Mouse (Mus musculus): ENCODE measurements around the gene Rad17. TPM values are rescaled to one million over a fixed set of nuclear protein-coding genes. Genes with fewer than 3 reads are reported as not detected.

Rad17 gene
- polyA plus RNA-seq (2016; fragmentation: Nextera tagmentation; extraction: Ambion mirVana) = 21.3 TPM in 2 replicates

DNA sequence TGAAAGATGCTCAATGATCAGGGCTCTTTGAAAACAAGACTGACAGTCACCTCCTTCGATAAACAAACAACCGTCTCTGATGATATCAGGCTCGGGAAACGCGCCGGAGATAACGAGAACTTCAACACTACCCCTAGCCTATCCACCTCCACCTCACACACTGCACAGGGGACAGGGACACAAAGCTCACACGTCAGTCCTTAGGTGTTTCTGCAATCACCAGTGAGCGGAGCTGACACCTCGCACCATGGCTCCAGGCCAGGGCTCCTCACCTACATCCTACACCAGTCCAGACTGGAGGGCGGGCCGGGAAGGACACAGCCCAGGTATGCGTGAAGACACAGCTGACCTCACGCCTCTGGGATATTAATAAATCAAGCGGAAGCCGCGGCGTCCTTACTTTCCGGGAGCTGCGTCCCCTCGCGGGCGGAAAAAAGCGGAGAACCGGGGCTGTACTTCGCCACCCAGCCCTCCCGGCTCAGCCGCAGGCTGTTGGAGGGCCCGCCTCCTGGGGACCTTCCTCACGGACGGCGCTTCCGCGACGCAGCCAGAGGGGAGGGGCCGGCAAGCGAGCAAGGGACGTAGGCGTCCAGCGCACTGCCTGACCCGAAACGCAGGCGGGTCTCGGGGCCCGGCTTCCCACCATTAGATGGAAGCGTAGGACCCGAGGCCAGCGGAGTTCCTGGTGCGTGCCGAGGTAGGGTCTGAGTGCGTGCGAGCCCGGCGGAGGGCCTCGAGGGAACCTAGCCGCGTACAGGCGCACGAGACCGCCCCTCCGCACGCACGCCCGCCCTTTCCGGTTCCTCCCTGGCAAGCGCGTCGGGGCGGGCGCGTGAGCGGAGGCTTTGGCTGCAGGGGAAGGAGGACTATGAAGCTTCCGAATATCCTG is at the start of gene Rad17, which contains the start of gene Ak6:
TSS of gene Rad17 (minus strand) at position 502 of the 889 bp plus-strand sequence.
TSS of gene Ak6 (plus strand) at position 430 of the 889 bp plus-strand sequence.
- H3K27ac ChIP-seq = peak within 1 kb of the TSS; percentile 100
- under 1% methylated on average over 73 of the region's 73 CpGs for WGBS
- H3K4me3 ChIP-seq = peak within 1 kb of the TSS; percentile 74
- peak; percentile 90 for DNase-seq (ENCODE audit: extremely low spot score, low spot score)
- peaks cover 44% of the 10 kb centered on the region for H3K36me3 ChIP-seq (replicated peaks)
- H3K4me1 ChIP-seq = peaks cover 9% of the 10 kb centered on the region
- H3K9me3 ChIP-seq = no peaks in the 10 kb centered on the region
- H3K27me3 ChIP-seq (ENCODE audit: poor library complexity, severe bottlenecking) = no peaks in the 10 kb centered on the region

DNA sequence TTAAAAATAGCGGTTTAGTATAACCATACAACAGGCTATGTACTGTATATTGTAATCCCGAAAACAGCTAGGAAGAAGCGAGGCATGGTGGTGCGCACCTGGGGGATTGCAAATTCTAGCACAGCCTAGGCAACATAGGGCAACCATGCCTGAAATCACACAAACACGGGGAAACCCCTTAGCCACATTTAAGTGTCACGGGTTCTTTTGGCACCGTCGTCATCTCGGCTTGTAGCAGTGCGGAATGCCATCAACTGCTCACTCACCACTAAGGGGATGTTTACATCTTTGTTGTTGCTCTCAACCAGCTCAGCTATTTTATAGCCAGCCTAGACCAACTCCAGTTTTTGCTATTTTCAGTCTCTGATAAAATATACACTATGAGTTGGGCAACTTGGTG is 48.0 kb upstream of the Rad17 start:
- Histone ChIP-seq H3K9me3 (no peaks in the 10 kb centered on the region), H3K36me3 (replicated peaks) (peaks cover 87% of the 10 kb centered on the region), H3K4me1 (no peaks in the 10 kb centered on the region), H3K4me3 (no peak overlapping the region), H3K27me3 (ENCODE audit: poor library complexity, severe bottlenecking) (no peaks in the 10 kb centered on the region), H3K27ac (no peak overlapping the region)
- 96% methylated on average over 10 of the region's 10 CpGs for WGBS
- DNase-seq (ENCODE audit: extremely low spot score, low spot score) = no peak

DNA sequence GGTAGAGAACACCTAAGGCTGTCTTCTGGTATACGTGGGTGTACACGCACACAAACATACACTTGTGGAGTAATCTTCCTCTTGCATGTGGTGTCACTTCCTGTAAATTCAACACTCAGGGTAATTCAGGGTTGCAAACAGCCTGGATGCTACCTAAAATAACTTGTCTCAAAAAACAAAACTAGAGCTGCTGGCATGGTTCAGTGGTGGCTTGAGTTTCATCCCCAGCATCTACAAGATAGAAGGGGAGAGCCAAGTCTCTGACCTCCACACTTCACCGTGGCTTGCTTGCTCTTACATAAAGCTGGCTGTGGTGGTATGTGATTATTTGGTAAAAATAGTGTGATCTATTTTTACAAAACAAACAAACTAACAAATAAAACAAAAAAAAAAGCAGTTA is 46.7 kb upstream of the Rad17 start:
- peaks cover 73% of the 10 kb centered on the region for H3K36me3 ChIP-seq (replicated peaks)
- no peaks in the 10 kb centered on the region for H3K27me3 ChIP-seq (ENCODE audit: poor library complexity, severe bottlenecking)
- 98% methylated on average over 3 of the region's 3 CpGs for WGBS
- H3K9me3 ChIP-seq = no peaks in the 10 kb centered on the region
- DNase-seq (ENCODE audit: extremely low spot score, low spot score) = no peak
- H3K27ac ChIP-seq = no peak overlapping the region
- H3K4me1 ChIP-seq = no peaks in the 10 kb centered on the region
- no peak overlapping the region for H3K4me3 ChIP-seq

DNA sequence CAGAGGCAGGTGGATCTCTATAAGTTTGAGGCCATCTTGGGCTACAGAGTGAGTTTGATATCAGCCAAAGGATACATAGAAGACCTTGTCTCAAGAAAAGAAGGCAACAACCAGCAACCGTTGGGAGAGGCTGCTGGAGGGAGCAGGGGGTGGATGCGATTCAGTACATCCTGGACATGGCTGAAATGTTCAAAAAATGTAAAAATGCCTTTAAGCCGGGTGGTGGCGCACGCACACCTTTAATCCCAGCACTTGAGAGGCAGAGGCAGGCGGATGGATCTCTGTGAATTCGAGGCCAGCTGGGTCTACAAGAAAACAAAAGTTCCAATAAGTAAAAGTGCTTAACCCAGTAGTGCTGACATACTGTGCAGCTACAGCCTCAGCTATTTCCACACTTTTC is 36.7 kb upstream of the Rad17 start:
- Histone ChIP-seq H3K9me3 (no peaks in the 10 kb centered on the region), H3K27ac (no peak overlapping the region), H3K4me1 (no peaks in the 10 kb centered on the region), H3K36me3 (replicated peaks) (no peaks in the 10 kb centered on the region), H3K4me3 (no peak overlapping the region), H3K27me3 (ENCODE audit: poor library complexity, severe bottlenecking) (no peaks in the 10 kb centered on the region)
- 67% methylated on average over 7 of the region's 7 CpGs for WGBS
- DNase-seq (ENCODE audit: extremely low spot score, low spot score) = no peak

DNA sequence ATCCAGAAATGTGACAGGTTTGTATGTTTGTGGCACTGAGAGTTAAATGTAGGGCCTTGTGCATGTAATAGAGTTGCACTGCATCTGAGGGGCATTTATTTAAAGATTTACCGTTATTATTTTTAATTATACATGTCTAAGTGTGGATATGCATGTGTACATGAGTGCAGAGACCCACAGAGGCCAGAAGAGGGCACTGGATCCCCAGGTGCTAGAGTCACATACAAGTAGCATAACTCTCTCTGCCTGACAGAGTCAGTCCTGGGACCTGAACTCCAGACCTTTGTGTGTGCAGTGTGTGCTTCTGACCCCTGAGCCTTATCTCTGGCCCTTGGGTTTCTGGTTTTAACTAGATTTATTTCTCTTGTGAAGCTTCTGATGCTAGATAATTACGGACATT is 33.5 kb upstream of the Rad17 start:
- Histone ChIP-seq H3K4me1 (no peaks in the 10 kb centered on the region), H3K27me3 (ENCODE audit: poor library complexity, severe bottlenecking) (no peaks in the 10 kb centered on the region), H3K27ac (no peak overlapping the region), H3K4me3 (no peak overlapping the region), H3K9me3 (no peaks in the 10 kb centered on the region), H3K36me3 (replicated peaks) (no peaks in the 10 kb centered on the region)
- WGBS = 83% methylated on average over 2 of the region's 2 CpGs
- DNase-seq (ENCODE audit: extremely low spot score, low spot score) = no peak

DNA sequence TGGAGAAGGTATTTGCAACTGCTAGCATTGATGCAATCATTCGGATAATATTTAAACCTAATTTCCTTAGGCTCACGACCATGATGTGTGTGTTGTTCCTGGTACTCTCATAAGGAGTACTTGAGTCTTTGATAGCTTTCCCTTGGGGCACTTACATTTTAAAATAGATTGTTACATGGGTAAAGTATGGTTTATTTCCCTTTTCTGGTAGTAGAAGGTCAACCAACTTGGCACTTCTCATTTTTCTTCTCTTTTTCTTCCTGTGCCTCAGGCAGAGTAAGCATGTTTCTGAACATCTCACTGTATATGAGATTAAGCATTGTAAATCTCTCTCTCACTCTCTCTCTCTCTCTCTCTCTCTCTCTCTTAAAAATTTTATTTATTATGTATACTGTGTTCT is 32.0 kb upstream of the Rad17 start:
- H3K27me3 ChIP-seq (ENCODE audit: poor library complexity, severe bottlenecking) = no peaks in the 10 kb centered on the region
- no peak overlapping the region for H3K27ac ChIP-seq
- H3K4me3 ChIP-seq = no peak overlapping the region
- WGBS = 88% methylated on average over 2 of the region's 2 CpGs
- H3K9me3 ChIP-seq = no peaks in the 10 kb centered on the region
- no peaks in the 10 kb centered on the region for H3K4me1 ChIP-seq
- no peaks in the 10 kb centered on the region for H3K36me3 ChIP-seq (replicated peaks)
- DNase-seq (ENCODE audit: extremely low spot score, low spot score) = no peak

DNA sequence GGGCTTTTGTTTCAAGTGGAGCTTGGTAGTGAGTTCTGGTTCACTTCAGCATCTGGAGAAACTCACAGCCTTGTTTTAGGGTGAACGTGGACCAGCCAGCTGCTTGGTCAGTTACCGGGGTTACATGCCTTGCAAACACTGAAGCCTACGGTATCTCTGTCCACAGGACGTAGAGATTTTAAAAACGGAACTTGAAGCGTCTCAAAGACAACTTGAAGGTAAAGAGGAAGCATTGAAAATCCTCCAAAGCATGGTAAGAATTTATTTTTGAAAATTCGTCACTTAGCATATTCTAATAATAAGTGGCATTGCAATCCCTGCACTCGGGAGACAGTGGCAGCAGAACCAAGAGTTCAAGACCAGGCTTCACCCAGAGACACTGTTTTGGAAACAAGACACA is 30.8 kb upstream of the Rad17 start:
- H3K27me3 ChIP-seq (ENCODE audit: poor library complexity, severe bottlenecking) = no peaks in the 10 kb centered on the region
- no peak for DNase-seq (ENCODE audit: extremely low spot score, low spot score)
- no peaks in the 10 kb centered on the region for H3K9me3 ChIP-seq
- 92% methylated on average over 8 of the region's 8 CpGs for WGBS
- no peak overlapping the region for H3K4me3 ChIP-seq
- H3K36me3 ChIP-seq (replicated peaks) = no peaks in the 10 kb centered on the region
- H3K4me1 ChIP-seq = no peaks in the 10 kb centered on the region
- H3K27ac ChIP-seq = no peak overlapping the region

DNA sequence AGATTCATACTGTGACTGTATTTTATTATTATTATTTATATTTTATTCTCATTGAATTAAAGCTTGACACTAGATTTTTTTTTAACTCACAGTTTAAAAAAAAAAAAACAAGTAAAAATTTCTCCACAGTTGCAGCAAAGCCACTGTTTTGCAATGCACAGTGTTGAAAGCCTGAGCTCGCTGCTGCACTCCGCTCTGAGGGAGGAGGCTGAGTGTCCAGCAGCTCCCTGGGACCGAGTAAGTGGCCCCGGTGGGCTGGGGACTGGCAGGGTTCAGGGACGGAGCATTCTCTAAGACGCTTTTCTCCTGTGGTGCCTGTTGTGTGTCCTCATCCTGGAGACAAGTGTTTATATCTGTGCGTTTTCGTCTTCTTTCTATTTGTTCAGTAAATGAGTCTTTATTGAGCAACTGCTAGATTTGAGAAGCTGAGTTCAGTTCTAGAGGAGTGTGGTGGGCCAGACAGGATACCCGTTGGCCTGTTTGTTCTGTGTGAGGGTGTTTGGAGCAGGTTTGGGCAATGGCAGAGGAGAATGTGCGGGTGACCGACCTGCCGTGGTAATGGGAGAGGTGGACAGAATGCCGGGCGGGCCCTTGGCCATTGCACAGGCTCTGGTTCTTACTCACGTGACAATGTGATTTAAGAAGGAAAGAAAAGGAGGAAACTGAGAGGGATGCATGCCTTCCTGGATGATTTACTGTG is 25.2 kb upstream of the Rad17 start:
- no peak overlapping the region for H3K4me3 ChIP-seq
- no peak for DNase-seq (ENCODE audit: extremely low spot score, low spot score)
- no peaks in the 10 kb centered on the region for H3K27me3 ChIP-seq (ENCODE audit: poor library complexity, severe bottlenecking)
- 92% methylated on average over 15 of the region's 15 CpGs for WGBS
- H3K36me3 ChIP-seq (replicated peaks) = no peaks in the 10 kb centered on the region
- no peaks in the 10 kb centered on the region for H3K4me1 ChIP-seq
- no peak overlapping the region for H3K27ac ChIP-seq
- H3K9me3 ChIP-seq = peaks cover 4% of the 10 kb centered on the region; the same call in 1 of the 2 replicates

DNA sequence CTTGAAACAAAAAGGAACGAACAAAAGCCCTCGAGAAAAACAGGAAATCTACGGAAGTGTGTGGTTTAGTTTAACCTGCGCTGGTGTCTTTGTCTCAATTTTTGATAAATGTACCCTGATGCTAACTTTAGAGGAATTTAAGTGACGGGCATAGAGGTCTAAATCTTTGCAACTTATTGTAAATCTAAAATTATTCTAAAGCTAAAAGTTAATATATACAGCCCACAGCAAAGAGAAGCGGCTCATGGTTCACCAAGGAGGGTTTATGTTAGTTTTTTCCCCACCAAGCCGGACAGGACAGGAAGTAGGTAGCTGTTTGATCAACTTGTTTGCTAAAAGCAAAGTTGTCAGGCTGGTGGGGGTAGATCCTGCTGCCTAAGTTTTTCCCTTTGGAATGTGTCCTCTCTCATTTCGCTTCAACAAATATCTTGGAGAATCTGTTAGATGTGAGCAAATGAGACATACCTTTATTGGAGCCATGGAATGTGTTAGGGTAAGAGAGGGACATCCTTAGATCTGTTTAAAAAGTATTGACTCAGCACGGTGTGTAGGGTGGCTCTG is 19.4 kb upstream of the Rad17 start:
- Histone ChIP-seq H3K27me3 (ENCODE audit: poor library complexity, severe bottlenecking) (0 out of 2 replicates have a peak, but pooled peaks cover 6% of the 10 kb centered on the region), H3K9me3 (peaks cover 4% of the 10 kb centered on the region; the same call in 1 of the 2 replicates), H3K36me3 (replicated peaks) (peaks cover 19% of the 10 kb centered on the region), H3K4me1 (peaks cover 10% of the 10 kb centered on the region), H3K4me3 (peak overlapping the region; percentile 74), H3K27ac (peak overlapping the region; percentile 89)
- DNase-seq (ENCODE audit: extremely low spot score, low spot score) = no peak
- WGBS = 61% methylated on average over 9 of the region's 9 CpGs

DNA sequence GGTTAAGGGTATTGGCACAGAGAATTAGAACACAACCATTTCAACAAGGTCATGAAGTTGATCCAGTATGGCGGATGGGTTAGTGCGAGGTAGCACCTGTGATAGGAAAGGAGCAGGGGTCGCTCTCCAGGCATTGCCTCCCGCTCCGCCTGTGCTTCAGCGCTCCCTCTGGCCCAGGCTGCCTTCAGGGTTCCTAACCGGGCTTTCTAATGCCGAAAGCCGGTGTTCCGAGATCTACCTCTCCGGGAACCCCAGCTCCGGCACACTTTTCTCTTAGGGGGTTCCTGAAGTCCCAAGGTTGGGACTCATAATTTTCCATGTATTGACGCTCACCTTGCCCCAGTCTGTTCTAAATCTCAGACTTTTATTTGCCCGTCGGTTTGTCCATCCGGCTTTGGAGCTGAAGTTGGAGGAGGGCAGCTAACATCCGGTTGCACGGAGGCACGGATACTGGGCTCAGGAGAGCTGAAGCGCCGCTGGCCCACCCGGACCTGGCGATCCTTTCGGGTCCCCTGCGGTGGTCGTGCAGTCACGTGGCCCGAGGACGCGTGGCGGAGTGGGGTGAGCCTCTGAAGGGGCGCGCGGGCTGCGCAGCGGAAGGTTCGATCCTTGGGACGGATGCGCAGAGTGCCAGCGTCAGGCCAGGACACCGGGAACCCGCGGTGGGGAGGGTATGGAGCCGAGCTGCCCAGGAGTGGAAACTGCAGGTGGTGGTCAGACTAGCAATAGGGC is 18.6 kb upstream of the Rad17 start, which contains the start of gene Ccdc125:
TSS of gene Ccdc125 (plus strand) at position 427 of the 732 bp plus-strand sequence.
- under 1% methylated on average over 44 of the region's 44 CpGs for WGBS
- peak; percentile 60 for DNase-seq (ENCODE audit: extremely low spot score, low spot score)
- H3K36me3 ChIP-seq (replicated peaks) = peaks cover 23% of the 10 kb centered on the region
- H3K27ac ChIP-seq = peak within 1 kb of the TSS; percentile 89
- H3K27me3 ChIP-seq (ENCODE audit: poor library complexity, severe bottlenecking) = 0 out of 2 replicates have a peak, but pooled peaks cover 6% of the 10 kb centered on the region
- peak within 1 kb of the TSS; percentile 74 for H3K4me3 ChIP-seq
- peaks cover 4% of the 10 kb centered on the region; the same call in 1 of the 2 replicates for H3K9me3 ChIP-seq
- H3K4me1 ChIP-seq = peaks cover 10% of the 10 kb centered on the region

DNA sequence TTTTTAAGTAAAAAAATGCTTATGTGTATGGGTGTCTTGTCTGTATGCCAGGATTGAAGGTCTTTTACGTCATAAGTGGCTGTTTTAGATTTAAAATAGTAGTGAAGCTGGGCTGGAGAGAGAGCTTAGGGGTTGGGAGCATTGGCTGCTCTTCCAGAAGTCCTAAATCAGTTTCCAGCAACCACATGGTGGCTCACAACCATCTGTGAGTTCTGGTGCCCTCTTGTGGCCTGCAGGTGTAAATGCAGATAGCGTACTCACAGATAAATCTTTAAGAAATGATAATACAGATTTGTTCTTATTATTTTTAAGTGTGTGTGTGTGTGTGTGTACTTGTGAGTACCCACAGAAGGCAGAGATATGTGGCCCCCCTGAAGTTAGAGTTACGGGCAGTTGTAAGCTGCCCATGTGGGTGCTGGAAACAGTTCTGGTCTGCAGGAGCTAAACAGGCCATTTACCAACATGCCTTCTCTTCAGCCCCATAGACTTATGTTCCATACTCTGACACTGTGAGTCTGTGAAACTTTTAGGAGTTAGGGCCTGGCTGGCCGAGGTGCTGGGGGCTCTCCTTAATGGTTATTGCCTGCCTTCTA is 9.1 kb upstream of the Rad17 start:
- Histone ChIP-seq H3K9me3 (no peaks in the 10 kb centered on the region), H3K4me1 (no peaks in the 10 kb centered on the region), H3K36me3 (replicated peaks) (peaks cover 63% of the 10 kb centered on the region), H3K27me3 (ENCODE audit: poor library complexity, severe bottlenecking) (no peaks in the 10 kb centered on the region), H3K27ac (no peak overlapping the region), H3K4me3 (no peak overlapping the region)
- DNase-seq (ENCODE audit: extremely low spot score, low spot score) = peak; percentile 47
- 52% methylated on average over 4 of the region's 4 CpGs for WGBS

DNA sequence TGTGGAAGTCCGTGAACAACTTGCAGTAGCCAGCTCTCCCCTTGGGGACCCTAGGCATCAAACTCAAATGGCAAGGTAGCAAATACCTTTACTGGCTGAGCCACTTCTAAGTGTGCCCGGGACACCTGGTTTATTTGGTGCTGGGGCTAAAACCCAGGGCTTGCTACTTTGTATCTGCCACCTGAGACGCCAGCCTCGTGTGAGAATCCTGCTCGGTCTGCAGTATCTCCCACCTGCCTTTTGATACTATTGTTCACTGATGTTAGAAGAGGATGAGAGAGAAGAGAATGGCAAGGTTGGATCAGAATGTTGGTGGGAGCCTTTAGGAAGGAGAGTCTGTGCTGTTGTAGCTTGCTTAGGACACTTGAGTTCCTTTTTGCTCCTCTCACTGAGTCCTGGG is 7.2 kb upstream of the Rad17 start:
- H3K36me3 ChIP-seq (replicated peaks) = peaks cover 62% of the 10 kb centered on the region
- no peak overlapping the region for H3K27ac ChIP-seq
- H3K4me1 ChIP-seq = no peaks in the 10 kb centered on the region
- DNase-seq (ENCODE audit: extremely low spot score, low spot score) = no peak
- H3K9me3 ChIP-seq = no peaks in the 10 kb centered on the region
- no peak overlapping the region for H3K4me3 ChIP-seq
- 94% methylated on average over 5 of the region's 5 CpGs for WGBS
- H3K27me3 ChIP-seq (ENCODE audit: poor library complexity, severe bottlenecking) = no peaks in the 10 kb centered on the region
